Mouse (Mus musculus): Measurements from ENCODE around the gene Appl1.

Gene Appl1

DNA sequence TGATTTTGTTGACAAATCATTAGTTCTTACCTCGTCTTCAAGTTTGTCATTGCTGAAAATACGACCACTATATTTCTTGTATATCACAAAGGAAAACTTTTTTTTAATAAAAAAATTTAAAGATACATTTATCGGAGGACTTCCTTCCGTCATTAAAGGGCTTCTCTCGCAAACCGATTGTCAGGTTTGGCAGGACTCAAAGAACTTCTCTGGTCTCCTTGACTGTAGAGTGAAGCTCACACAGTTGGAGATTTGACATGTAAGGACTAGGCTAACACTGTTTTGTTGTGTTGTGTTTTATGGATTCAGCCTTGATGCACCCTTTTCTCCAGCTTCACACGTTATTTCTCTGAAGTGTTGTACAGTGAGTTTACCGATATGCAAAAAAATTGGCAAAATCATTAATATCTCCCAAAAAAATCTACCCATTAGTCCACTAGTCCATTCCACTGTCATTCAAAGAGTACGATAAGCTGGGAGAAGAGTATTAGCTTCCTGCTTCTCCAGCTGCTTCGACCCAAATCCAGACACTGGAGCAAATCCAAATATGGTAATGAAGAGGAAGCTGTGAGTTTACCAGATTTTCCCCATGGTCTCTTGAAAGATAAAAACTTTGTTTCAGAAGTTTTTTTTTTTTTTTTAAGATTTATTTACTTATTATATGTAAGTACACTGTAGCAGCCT is at the start of gene Appl1:
Gene Appl1, minus strand, starts transcription at position 127 of the 684 bp plus-strand sequence.
- DNase-seq (ENCODE audit: low spot score): no peak

DNA sequence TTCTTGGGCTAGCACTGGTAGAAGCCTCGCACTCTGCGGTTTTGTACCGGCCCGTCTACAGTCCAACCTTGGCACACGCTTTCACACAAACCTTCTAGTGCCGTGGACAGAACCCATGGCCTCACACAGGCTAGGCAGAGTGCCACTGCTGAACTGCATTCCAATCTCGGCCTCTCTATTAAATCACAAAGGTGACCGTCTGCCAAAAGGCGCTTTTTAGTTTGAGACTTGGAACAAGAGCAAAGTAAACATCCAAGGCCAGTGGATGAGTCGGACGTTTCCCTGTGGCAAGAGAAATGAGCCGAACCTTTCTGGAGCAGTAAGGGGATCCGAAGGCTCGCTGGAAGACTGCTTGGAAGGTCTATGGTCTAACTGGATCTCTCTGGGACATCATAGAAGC is 48.8 kb upstream of the Appl1 start:
- no peak for DNase-seq (ENCODE audit: low spot score)

DNA sequence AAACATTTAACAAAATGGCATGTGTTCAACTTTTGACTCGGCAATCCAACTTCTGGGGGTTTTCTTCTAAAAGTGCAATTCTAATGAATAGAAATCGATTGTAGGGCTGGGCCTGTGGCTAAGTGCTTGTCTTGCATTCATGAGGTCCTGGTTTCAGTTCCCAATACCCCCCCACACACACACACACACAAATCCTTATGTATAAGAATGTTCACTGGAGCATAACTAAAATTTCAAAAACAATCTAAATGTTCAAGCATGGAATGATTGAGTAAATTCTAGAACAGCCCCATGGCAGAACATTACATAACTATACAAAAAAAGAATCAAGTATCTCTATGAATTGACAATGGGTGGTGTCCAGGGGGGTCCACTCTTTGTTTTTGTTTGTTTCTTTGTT is 46.9 kb upstream of the Appl1 start:
- no peak for DNase-seq (ENCODE audit: low spot score)

DNA sequence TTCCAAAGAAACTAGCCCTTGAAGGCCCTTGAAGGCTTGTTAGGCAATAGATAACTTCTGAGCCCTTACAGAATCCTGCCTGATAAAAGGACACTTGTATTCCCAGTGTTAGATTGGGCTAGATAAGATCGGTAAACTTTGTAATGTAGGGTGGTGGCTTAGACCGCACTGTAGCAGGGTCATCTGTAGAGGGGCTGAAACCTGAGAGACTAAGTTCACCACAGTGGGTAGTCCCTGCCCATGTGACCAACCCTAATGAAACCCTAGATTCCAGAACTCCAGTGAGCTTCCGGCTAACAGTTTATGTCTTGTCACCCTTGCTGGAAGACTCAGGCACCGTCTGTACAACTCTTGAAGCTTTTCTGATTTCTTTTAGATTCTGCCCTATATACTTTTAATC is 42.6 kb upstream of the Appl1 start:
- DNase-seq (ENCODE audit: low spot score): no peak

DNA sequence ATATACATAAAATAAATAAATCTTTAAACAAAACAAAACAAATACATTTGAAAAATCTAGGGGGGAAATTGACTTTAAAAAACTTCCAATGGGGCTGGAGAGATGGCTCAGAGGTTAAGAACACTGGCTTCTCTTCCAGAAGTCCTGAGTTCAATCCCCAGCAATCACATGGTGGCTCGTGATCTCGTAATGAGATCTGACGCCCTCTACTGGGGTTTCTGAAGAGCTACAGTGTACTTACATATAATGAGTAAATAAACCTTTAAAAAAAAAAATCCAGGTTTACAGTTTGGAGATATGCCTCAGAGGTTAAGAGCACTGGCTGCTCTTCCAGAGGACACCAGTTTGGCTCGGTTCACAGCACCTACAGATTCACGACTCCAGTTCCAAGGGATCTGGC is 40.5 kb upstream of the Appl1 start:
- DNase-seq (ENCODE audit: low spot score): no peak

DNA sequence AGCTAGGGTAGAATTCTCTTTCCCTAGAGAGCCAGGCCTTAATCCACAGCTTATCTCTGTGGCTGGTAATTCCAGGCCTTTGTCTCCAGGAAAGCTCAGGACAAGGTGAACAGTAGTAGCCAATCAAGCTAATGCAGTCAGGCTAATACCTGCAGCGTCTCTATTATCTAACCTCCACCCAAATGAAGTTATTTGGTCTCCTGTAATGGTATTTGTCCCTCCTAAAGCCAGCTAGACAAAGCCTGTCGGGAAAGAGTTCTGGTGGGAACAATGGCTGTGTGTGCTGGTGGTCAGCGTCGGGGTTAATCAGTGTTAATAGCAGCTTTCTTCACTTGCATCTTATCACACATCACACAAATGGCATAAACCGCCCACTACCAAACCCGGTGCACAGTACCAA is 34.9 kb upstream of the Appl1 start:
- no peak for DNase-seq (ENCODE audit: low spot score)

DNA sequence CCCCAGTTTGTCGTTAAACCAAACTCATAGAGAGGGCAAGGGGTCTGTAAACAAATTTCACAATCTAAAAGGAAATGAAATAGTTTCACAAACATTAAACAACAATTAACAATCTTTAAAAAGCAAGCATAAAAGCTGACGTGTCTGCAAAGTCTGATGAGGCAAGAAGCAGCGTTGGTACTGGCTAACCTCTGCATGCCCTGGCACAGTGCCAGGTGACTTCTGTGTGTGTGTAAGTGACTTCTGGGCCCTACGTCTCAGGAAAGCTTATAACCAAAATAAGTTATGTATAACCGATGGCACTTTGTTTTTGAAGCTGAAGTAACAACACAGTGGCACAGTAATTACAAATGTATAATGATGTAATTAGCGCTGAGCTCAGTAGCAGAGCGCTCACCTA is 33.9 kb upstream of the Appl1 start:
- no peak for DNase-seq (ENCODE audit: low spot score)

DNA sequence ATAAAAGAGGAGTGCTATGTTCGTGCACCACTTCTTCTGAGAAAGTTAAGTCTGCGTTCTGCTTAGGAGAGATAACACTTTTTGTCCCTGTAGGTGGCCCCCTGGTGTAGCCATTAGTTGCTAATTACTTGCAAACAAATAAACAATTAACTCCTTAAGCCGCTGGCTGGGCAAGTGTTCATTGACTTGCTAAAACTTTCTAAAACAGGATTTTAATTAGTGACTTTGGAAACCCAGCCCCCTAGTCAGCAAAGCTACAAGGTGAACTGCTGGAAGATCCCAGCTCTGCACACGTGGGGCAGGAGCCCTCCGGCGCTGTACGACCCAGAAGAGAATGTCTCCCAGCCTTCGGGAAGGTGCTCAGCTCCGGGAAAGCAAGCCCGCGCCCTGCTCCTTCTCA is 29.4 kb upstream of the Appl1 start:
- peak; percentile 56 for DNase-seq (ENCODE audit: low spot score)

DNA sequence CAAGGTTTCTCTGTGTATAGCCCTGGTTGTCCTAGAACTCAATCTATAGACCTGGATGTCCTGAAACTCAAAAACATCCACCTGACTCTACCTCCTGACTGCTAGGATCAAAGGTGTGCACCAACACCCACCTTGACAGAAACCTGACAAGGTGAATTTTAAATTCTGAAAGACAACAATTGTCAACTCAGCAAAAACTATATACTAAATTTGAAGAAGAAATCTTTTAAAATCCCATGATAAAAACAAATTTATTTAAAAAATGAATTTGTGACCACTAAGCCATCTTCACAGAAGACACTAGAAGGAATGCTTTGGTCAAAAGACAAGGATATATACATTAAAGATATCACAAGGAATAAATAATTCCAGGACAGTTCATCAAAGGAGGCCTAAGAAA is 25.2 kb upstream of the Appl1 start:
- DNase-seq (ENCODE audit: low spot score): no peak

DNA sequence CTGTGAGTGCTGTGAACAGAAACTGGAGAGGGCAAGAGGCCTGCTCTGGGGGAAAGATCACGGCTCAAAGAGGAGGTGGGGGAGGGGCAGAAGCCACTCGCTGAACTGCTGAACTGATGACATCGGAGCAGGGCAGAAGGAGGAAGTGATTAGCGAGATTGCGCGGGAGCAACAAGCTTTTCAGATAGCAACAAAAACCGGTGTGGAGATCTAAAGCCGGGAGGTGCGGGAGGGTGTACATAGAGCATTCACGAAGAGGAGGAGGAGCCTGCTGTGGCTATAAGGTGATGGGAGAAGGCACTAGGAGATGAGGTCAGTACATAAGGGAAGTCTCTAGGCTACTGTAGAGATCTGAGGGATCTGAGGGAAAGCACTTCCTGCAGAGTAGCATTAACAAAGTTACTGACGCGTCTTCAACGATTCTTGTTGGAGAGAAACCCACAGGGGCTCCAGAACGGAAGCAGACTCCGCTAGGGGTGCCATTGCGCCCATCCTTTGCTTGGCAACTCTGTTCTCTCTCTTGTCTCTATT is 23.2 kb upstream of the Appl1 start, which contains the start of gene Hesx1:
Gene Hesx1, plus strand, starts transcription at position 206 of the 531 bp plus-strand sequence.
- peak; percentile 19 for DNase-seq (ENCODE audit: low spot score)

DNA sequence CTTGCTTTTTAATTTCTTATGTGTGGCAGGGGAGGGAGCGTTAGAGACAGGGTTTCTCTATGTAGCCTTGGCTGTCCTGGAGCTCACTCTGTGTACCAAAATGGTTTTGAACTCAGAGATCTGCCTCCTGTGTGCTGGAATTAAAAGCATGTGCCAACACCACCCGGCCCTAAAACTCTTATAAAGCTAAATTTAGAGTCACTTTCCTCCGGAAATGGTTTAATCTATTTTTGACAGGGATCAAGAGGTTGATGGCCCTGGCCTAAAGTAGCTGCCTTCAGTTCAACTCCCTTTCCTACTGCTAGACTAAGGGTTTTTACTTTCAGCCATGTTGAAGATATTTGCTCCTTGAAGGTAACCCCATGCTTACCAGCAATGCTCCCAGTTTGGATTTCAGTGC is 22.4 kb upstream of the Appl1 start:
- DNase-seq (ENCODE audit: low spot score): no peak

DNA sequence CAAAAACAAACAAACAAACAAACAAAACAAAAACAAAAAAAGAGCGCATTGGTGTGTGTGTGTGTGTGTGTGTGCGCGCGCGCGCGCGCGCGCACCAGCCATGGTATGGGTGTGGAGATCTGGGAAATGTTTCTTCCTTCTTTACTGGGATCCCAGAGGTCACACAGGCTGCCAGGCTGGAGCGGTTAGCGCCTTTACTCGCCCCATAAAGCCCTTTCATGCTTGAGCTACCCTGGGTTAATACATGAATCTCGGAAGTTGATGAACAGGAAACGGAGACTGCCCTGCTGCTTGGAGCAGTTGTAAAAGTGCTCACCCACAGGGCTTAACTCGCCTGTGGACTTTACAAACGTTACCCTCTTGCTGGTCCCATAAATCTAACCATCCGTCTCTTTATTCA is 20.6 kb upstream of the Appl1 start:
- no peak for DNase-seq (ENCODE audit: low spot score)

DNA sequence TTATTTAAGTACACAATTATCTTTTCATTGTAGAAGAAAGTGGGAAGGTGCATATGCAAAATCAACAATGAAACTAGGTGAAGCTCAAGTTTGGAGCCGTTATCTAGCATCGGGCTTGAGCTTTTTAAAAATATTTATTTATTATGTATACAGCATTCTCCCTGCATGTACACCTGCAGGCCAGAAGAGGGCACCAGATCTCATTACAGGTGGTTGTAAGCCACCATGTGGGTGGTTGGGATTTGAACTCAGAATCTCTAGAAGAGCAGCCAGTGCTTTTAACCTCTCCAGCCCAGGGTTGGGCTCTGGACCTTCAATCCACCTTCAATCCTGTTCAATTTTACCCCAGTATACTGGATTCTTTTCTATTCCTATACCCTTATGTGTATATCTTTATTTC is 17.7 kb upstream of the Appl1 start:
- no peak for DNase-seq (ENCODE audit: low spot score)

DNA sequence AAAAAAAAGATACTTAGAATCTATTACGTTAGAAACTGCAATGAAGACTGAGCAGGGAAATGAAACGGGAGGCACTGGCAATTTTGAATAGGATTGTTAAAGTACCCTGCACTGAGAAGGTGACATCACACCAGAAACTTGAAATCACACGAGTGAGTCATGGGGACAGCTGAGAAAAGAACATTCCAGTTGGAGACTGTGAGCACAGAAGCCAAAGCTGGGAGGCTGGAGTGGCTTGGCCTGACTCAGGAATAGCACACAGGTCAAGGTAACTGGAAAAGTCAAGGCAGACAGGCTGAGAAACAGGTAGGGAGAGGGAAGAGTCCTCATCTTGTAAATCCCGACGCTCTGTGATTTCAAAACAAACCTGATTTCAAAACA is 11.1 kb upstream of the Appl1 start:
- DNase-seq (ENCODE audit: low spot score): no peak

DNA sequence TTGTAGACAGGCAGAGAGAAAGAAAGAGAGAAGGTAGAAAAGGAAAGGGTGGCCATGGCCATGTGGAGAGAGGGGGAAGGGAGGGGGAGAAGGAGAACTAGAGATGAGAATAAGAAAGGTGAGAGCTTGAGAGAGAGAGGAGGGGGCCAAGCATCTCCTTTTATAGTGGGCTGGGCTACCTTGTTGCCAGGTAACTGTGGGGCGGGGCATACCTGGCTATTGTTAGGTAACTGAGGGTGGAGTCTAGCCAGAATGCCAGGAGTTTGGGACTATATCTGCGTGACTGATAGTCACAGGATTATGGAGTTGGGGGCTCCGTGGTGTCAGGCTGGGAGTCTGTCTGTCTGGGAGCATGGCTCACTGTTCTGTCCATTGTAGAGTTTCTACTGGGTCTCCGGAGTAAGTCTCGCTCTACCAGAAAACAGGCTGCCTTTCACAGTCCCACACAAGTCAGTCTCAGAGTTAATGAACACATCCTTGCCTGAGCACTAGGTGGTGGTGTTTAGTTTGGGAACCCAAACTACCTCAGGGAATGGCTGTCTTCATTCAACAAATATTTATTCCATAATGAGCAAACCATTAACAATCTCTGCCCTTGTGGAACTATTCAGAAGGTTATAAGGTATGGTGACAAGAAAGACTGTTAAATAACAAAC is 10.6 kb upstream of the Appl1 start:
- DNase-seq (ENCODE audit: low spot score): no peak

DNA sequence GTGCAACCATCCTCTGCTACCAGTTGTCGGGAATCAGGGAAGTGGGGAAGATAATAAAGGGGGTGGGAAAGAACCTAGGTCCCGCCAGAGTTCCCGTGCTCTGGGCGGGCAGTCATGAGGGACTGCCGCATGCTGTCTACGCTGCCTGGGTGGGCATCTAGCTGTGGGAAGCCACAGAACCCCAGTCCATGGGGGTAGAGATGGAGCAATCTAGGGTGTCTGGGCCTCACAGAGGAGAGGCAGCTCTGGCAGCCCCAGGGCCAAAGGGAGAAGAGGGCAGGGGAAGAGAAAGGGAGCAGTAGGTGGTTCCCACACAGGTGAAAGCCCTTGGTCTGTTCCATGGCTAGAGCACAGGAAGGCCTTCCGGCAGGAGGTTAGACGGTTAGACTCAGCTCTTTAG is 10.0 kb upstream of the Appl1 start:
- no peak for DNase-seq (ENCODE audit: low spot score)

DNA sequence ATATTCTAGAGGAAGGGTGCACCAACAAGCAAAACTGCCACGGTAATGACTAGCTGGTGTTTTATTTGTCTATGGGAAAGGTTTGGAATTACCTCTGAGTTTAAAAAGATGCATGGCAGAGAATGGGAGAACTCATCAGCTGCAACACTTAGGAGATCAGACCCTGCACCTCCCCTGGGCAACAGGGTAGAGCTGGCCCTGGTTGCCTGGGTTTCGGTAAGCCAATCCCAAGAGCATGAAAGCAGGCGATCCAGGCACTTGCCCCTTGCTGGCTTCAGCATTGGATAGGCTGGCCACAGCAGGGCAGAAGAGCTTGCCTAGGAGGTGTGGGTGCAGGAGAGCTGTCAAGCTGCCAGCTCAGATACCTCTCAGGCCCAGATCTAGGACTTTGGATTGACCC is 8.8 kb upstream of the Appl1 start:
- no peak for DNase-seq (ENCODE audit: low spot score)

DNA sequence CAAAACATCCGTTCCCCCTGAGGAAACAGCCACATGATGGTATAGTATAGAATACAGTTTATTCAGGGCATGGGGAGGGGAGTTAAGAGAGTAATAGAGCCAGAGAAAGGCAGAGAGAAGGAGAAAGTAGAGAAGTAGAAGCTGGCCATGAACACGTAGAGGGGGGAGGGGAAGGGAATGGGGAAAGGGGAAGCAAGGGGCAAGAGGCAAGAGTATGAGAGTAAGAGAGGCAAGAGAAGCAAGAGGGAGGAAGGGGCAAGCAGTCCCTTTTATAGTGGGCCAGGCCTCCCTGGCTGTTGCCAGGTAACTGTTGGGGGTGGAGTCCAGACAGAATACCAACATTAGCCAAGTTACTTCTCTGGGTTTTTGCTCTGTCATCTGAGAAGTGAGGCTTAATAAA is 6.5 kb upstream of the Appl1 start:
- DNase-seq (ENCODE audit: low spot score): no peak

DNA sequence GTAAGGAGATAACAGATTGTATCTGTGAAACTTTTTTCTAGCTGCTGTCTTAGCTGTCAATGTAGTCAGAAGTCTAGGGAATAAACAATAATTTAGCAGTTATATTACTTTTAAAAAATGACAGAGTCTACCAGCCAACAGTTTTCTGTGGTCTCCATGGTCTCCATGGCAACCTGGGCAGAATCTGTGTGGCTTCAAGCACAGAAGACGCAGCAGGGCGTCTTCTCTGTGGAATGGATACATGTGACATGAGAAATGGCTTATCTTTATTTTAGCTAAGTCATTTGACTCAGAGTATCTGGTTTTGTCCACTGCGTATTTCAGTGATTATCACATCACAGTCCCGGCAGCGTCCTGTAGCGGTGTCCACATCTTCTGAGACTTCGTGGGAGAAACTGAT is 5.2 kb upstream of the Appl1 start:
- no peak for DNase-seq (ENCODE audit: low spot score)

DNA sequence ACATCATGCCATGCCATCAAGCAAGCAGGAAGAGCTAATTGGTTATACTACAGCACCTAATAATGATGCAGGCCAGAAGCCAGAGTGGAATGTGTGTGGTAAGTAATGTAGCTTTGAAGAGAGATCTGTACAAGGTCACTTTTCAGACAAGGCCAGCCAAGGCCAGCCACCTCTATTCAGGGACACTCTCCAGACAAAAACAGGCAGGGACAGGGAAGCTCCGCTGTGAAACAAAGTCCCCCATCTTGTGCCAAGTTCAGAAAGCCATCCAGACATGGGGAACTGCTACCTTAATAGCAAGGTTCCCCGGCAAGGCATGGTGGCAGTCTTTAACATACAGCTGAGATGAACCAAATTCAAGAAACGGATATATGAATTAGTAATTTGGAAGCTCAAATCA is 4.5 kb upstream of the Appl1 start:
- DNase-seq (ENCODE audit: low spot score): no peak

DNA sequence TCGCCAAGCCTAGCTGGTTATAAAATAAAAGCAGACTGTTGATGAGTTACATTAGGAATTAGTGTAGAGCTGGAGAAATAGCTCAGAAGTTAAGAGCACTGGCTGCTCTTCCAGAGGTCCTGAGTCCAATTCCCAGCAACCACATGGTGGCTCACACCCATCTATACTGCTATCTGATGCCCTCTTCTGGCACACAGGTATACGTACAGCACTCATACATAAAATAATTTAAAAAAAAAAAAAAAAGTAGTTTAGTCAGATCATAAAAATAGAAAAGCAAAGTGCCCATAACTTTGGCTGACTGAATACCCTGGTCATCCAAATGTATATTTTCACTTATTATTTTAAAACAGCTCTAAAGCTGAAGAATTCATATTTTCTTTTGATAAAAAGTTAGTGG is 2.1 kb upstream of the Appl1 start:
- no peak for DNase-seq (ENCODE audit: low spot score)

DNA sequence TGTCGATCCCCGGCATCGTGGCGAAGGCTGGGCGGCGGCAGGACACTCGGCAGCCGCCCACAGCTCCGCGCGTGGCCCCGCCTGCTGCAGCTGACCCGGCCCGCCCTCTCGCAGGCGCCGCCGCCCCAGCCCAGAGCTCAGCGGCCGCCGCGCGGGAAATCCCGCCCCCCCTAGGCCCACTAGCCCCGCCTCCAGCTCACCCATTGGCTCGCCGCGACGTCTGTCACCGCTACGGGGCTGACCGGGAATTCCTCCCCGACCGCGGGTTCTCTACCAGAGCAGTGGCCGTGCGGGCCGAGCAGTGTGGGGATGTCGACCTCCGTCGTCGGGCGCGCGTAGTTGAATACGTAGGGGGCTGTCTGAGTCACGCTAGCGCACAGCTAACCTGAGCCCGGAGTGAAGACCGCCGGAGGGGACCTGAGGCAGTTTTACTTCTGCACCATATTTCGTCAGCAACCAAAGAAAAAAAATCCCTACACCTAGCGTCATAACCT is 546 bp downstream of the Appl1 start:
- DNase-seq (ENCODE audit: low spot score): peak; percentile 90

DNA sequence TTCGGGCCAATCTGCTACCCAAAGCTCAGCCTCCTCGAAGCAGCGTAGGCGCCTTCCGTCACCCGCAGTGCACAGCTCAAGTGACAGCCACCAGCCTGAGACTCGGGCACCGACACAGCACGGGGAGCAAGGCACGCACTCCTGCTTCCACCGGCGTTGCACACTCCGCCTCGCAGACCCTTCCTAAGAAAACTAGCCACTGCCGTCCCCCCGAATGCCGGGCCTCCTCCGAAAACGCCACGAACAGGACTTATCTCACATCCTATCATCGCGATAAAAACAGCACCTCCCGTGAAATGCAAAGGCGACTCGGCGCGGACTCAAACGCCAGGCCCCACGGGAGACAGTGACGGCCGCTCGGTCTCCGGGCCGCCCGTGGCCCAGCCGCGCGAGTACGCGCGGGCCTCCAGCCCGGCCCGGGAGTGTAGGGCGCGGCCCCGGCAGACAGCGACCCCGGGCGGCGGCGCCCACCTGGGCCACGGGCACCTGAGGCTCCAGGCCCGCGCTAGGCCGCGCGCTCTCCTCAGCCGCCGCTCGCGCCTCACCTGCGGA is 1.1 kb downstream of the Appl1 start:
- DNase-seq (ENCODE audit: low spot score): peak; percentile 33
